Mouse (Mus musculus) liver, embryonic 16.5 days (tissue): ENCODE results near the gene Csrp1. TPM values are rescaled to one million over a fixed set of nuclear protein-coding genes. Genes with fewer than 3 reads are reported as not detected.

Experiments used
- ATAC-seq: fragments of 200-750 bp; cut with Nextera tagmentation; 2 replicates; pipeline ENCODE4 v1.8.0; 2017; ENCODE audit warnings: low read depth, mild to moderate bottlenecking, moderate number of reproducible peaks, moderate library complexity
- H3K27ac ChIP-seq: fragments of 300-500 bp; sonication (generic); 2 replicates; pipeline ENCODE4 v1.5.1; 2014; ENCODE audit warnings: mild to moderate bottlenecking, low read length
- H3K27me3 ChIP-seq: fragments of 300-500 bp; sonication (generic); 2 replicates; pipeline ENCODE4 v1.6.1; 2014; ENCODE audit warnings: low read depth, low read length, mixed read lengths; ENCODE audit not compliant: control insufficient read depth, insufficient read depth
- H3K36me3 ChIP-seq: fragments of 300-500 bp; sonication (generic); 2 replicates; pipeline ENCODE4 v1.6.1; 2014; ENCODE audit warnings: mild to moderate bottlenecking; ENCODE audit not compliant: control insufficient read depth, insufficient read depth
- H3K4me1 ChIP-seq: fragments of 300-500 bp; sonication (generic); 2 replicates; pipeline ENCODE4 v1.6.1; 2014; ENCODE audit warnings: low read depth, low read length, mixed read lengths; ENCODE audit not compliant: control insufficient read depth
- H3K4me2 ChIP-seq: fragments of 300-500 bp; sonication (generic); 2 replicates; pipeline ENCODE4 v1.6.1; 2014; ENCODE audit warnings: low read depth, low read length, mixed read lengths
- H3K4me3 ChIP-seq: fragments of 300-500 bp; sonication (generic); 2 replicates; pipeline ENCODE4 v1.5.1; 2014; ENCODE audit warnings: low read depth, mild to moderate bottlenecking, low read length
- H3K9ac ChIP-seq: fragments of 300-500 bp; sonication (generic); 2 replicates; pipeline ENCODE4 v1.6.1; 2014; ENCODE audit warnings: low read depth, low read length
- H3K9me3 ChIP-seq: fragments of 300-500 bp; sonication (generic); replicated peaks from 2 replicates; pipeline ENCODE4 v1.6.1; 2016; ENCODE audit warnings: low read length; ENCODE audit not compliant: control insufficient read depth
- WGBS: fragments of 180-500 bp; shearing (Covaris S2); extraction: QIAGEN DNeasy Blood & Tissue Kit; methylation state at CpG from one replicate; pipeline ENCODE4 v1.1.7; 2014; ENCODE audit not compliant: insufficient replicate concordance; 5-methylcytosine and 5-hydroxymethylcytosine counted together
- polyA plus RNA-seq: library from polyadenylated mRNA; unstranded; fragments of >200 nt; fragmentation: Nextera tagmentation; extraction: Ambion mirVana; gene quantifications from 2 replicates; pipeline ENCODE4 v1.2.1, GENCODE M21; 2015

Csrp1 gene
- polyA plus RNA-seq, 1 experiment from 2014 or later = 30.5 TPM

- Histone ChIP-seq H3K4me1 (peaks cover 14% of the 10 kb centered on the region), H3K27ac (no peak overlapping the region), H3K36me3 (no peaks in the 10 kb centered on the region), H3K4me3 (peak overlapping the region; percentile 63), H3K27me3 (peaks cover 41% of the 10 kb centered on the region), H3K4me2 (peak overlapping the region; percentile 79), H3K9ac (no peak overlapping the region), H3K9me3 (no peaks in the 10 kb centered on the region)
- WGBS = 18% methylated on average over 6 of the region's 6 CpGs
- ATAC-seq = no peak
Measured at GRCm38 (mm10) chr1:135688686-135689085, 31.2 kb upstream of the Csrp1 start.

GRCm38 (mm10) chr1:135690784-135691416 lies 29.0 kb upstream of the Csrp1 start:
- Histone ChIP-seq H3K27ac (0 out of 2 replicates have a peak overlapping the region, but pooled peaks have one; percentile 4), H3K4me2 (no peak overlapping the region), H3K9me3 (no peaks in the 10 kb centered on the region), H3K27me3 (peaks cover 35% of the 10 kb centered on the region), H3K9ac (no peak overlapping the region), H3K36me3 (no peaks in the 10 kb centered on the region), H3K4me1 (peaks cover 14% of the 10 kb centered on the region), H3K4me3 (no peak overlapping the region)
- 0 out of 2 replicates have a peak, but pooled peaks have one; percentile 22 for ATAC-seq
- WGBS = 46% methylated on average over 6 of the region's 6 CpGs

DNA sequence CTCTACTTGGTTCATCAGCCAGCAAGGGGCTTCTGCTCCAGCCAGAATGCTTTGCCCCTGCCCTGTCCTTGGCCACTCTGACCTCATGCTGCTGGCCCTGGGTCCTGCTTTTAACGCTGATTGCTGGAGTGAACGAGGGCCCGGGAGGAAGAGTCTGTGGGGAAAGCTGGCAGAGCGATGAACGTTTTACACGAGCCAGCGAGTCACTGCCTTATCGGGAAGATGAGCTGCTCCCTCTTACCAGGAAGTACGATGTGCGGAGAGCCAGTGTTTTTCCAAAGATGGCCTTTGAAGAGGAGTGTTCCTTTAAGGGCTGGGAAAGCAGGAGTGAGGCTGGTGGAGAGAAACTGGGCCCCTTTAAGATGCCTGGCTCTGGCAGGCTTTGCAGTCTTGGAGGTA lies 28.4 kb upstream of the Csrp1 start:
- Histone ChIP-seq H3K9me3 (no peaks in the 10 kb centered on the region), H3K36me3 (no peaks in the 10 kb centered on the region), H3K27ac (no peak overlapping the region), H3K9ac (no peak overlapping the region), H3K27me3 (peaks cover 29% of the 10 kb centered on the region), H3K4me2 (no peak overlapping the region), H3K4me3 (no peak overlapping the region), H3K4me1 (peaks cover 14% of the 10 kb centered on the region)
- ATAC-seq = no peak
- 26% methylated on average over 10 of the region's 10 CpGs for WGBS

- Histone ChIP-seq H3K9me3 (no peaks in the 10 kb centered on the region), H3K27me3 (peaks cover 11% of the 10 kb centered on the region)
- 66% methylated on average over 11 of the region's 11 CpGs for WGBS
Measured at GRCm38 (mm10) chr1:135694181-135694580, 25.7 kb upstream of the Csrp1 start.

DNA sequence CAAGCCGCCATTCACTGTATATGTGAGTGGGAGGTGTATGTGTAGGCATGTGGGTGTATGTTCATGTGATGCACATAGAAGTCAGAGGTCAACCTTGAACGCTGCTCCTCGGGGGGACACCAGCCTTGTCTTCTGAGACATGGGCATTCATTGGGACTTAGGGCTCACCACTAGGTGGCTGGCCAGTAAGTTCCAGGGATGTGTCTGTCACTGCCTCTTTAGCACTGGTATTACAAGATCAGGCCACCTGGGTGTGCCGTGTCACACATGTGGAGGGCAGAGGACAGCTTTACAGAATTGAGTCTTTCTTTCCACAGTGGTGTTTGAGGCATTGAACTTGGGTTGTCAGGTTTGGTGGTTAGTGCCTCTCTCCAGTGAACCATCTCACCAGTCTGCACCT lies 22.4 kb upstream of the Csrp1 start:
- Histone ChIP-seq H3K27me3 (peaks cover 11% of the 10 kb centered on the region; the same call in 1 of the 2 replicates), H3K36me3 (no peaks in the 10 kb centered on the region)
- ATAC-seq = no peak

More at GRCm38 (mm10) chr1:135694181-135694580, 25.7 kb upstream of the Csrp1 start:
- ATAC-seq = no peak
- Histone ChIP-seq H3K36me3 (no peaks in the 10 kb centered on the region), H3K4me1 (peaks cover 4% of the 10 kb centered on the region), H3K4me3 (no peak overlapping the region), H3K4me2 (no peak overlapping the region), H3K9ac (no peak overlapping the region), H3K27ac (no peak overlapping the region)

DNA sequence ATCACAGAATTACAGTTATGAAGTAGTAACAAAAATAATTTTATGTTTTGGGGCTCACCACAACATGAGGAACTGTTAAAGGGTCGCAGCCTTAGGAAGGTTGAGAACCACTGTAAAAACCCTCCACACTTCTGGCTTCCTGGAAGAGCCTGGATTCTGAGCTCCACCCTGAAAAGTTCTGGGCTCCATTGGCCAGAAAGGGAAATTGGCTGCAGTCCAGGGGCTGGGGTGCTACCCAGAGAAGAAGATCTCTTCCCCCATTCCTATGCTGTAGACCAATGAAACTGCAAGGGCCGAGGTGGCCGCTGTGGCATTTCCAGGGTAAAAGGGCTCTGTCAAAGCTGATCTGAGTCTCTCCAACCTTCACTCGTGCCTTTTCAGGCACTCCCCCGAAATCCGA lies 21.8 kb upstream of the Csrp1 start:
- ATAC-seq = no peak
- Histone ChIP-seq H3K9me3 (no peaks in the 10 kb centered on the region), H3K9ac (no peak overlapping the region), H3K4me1 (peaks cover 5% of the 10 kb centered on the region), H3K4me2 (no peak overlapping the region), H3K4me3 (no peak overlapping the region), H3K27me3 (peaks cover 11% of the 10 kb centered on the region; the same call in 1 of the 2 replicates), H3K27ac (no peak overlapping the region), H3K36me3 (no peaks in the 10 kb centered on the region)
- WGBS = 47% methylated on average over 6 of the region's 6 CpGs

More for the DNA sequence above, 22.4 kb upstream of the Csrp1 start:
- no peak overlapping the region for H3K4me2 ChIP-seq
- no peak overlapping the region for H3K4me3 ChIP-seq
- H3K27ac ChIP-seq = no peak overlapping the region
- 57% methylated on average over 4 of the region's 4 CpGs for WGBS
- no peak overlapping the region for H3K9ac ChIP-seq
- peaks cover 5% of the 10 kb centered on the region for H3K4me1 ChIP-seq
- no peaks in the 10 kb centered on the region for H3K9me3 ChIP-seq

DNA sequence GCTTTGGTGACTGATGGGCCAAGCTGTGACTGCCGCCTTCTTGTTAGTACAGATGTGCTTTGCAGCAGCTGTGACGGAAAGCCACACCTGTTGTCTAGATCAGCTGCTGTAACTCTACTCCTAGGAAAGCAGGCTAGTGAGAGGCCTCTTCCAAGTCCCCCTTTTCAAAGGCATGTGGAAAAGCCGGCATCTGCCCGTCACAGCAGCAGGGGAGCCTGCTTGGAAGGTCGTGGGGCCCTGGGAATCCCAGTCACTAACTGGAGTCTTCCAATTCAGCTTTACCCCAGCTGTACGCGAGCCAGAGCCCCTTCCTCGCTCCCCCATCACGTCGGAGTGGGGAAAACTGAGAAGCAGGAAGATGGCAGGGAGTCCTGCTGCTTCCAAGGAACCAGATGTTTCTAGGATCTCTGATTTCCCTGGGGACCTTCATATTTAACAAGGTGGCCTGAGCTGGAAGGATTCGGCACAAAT lies 21.4 kb upstream of the Csrp1 start:
- no peak overlapping the region for H3K27ac ChIP-seq
- H3K9me3 ChIP-seq = no peaks in the 10 kb centered on the region
- H3K4me3 ChIP-seq = no peak overlapping the region
- no peaks in the 10 kb centered on the region for H3K36me3 ChIP-seq
- no peak overlapping the region for H3K4me2 ChIP-seq
- WGBS = 52% methylated on average over 11 of the region's 11 CpGs
- peaks cover 5% of the 10 kb centered on the region for H3K4me1 ChIP-seq
- peaks cover 11% of the 10 kb centered on the region; the same call in 1 of the 2 replicates for H3K27me3 ChIP-seq
- ATAC-seq = no peak
- H3K9ac ChIP-seq = no peak overlapping the region

- 10% methylated on average over 29 of the region's 29 CpGs for WGBS
- Histone ChIP-seq H3K4me2 (peak overlapping the region; percentile 44), H3K4me1 (peaks cover 5% of the 10 kb centered on the region), H3K9me3 (no peaks in the 10 kb centered on the region), H3K9ac (no peak overlapping the region), H3K4me3 (peak overlapping the region; percentile 16; the same call in 1 of the 2 replicates), H3K27ac (no peak overlapping the region), H3K27me3 (peaks cover 11% of the 10 kb centered on the region; the same call in 1 of the 2 replicates), H3K36me3 (no peaks in the 10 kb centered on the region)
- peak; percentile 33; the same call in 1 of the 2 replicates for ATAC-seq
Measured at GRCm38 (mm10) chr1:135698996-135699705, 20.7 kb upstream of the Csrp1 start.

- no peak overlapping the region for H3K27ac ChIP-seq
- no peak overlapping the region for H3K4me2 ChIP-seq
- ATAC-seq = no peak
- 27% methylated on average over 2 of the region's 2 CpGs for WGBS
- peaks cover 11% of the 10 kb centered on the region; the same call in 1 of the 2 replicates for H3K27me3 ChIP-seq
- no peaks in the 10 kb centered on the region for H3K36me3 ChIP-seq
- H3K9ac ChIP-seq = no peak overlapping the region
- no peak overlapping the region for H3K4me3 ChIP-seq
- peaks cover 5% of the 10 kb centered on the region for H3K4me1 ChIP-seq
- H3K9me3 ChIP-seq = no peaks in the 10 kb centered on the region
Measured at GRCm38 (mm10) chr1:135699892-135700291, 20.0 kb upstream of the Csrp1 start.
